Mouse (Mus musculus) thymus, postnatal 4 days (tissue): ENCODE data around the gene Prpf4.
A peak's percentile ranks its signal among the peaks of the same experiment; 100 is the strongest.

ENCODE experiments used
- DNase-seq: peaks from one replicate; pipeline ENCODE4 v3.0.0; 2021

Gene Prpf4

GRCm38 (mm10) chr4:62408601-62409282, at the start of gene Prpf4, which contains the start of gene Cdc26:
TSS of gene Prpf4 (plus strand) at chr4:62408797.
TSS of gene Cdc26 (minus strand) at chr4:62408642.
- peak; percentile 97 for DNase-seq

DNA sequence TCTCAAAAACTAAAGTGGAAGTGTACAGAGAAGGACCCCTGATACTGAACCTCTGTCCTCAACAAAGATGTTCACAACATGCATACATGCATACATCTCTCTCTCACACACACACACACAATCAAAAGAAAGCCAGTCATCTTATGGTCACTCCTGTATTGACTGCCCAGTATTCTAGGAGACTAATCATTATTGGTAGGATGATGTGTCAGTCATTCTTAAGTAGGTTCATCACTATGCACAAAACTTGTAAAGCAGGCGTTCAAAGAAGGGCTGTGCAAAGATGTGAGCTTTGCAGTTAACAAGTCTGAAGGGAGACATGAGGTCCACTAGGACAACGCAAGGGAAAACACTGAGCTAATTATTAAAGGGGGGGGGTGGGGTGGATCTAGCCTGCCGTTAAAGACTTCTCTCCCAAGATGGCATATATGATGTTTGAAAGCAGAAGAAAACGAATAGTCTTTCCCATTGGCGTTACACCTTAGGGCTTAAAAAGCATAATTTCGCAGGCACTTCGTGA, 49.3 kb upstream of the Prpf4 start:
- no peak for DNase-seq

GRCm38 (mm10) chr4:62360088-62360804, 48.4 kb upstream of the Prpf4 start, which contains the start of the genes Fkbp15 and Slc31a1:
TSS of gene Fkbp15 (minus strand) at chr4:62360548.
TSS of gene Slc31a1 (plus strand) at chr4:62360727.
- DNase-seq, result peak; percentile 95

GRCm38 (mm10) chr4:62360805-62361455, 47.7 kb upstream of the Prpf4 start:
- no peak for DNase-seq

- no peak for DNase-seq
These were observed 47.0 kb upstream of the Prpf4 start for GRCm38 (mm10) chr4:62361571-62361970.

DNA sequence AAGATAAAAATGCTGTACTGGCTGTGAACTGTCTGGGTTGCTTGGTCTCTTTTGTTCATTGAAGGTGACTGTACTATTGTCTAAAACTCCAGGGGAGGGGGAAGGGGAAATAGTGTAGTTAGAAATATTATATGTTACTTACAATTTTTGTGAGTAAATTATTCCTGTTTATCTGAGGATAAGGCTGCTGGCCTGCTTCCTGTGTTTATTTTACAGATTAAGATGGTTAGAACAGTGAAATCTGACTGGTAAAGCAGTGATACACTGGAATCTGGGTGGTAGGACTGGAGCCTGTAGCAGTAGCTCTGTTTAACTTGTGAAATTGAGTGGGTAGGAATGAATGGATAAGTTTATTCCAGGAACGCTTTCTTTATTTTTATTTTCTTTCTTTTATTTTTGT, 46.6 kb upstream of the Prpf4 start:
- DNase-seq, result no peak

- no peak for DNase-seq
These were observed 46.2 kb upstream of the Prpf4 start for GRCm38 (mm10) chr4:62362437-62362836.

DNA sequence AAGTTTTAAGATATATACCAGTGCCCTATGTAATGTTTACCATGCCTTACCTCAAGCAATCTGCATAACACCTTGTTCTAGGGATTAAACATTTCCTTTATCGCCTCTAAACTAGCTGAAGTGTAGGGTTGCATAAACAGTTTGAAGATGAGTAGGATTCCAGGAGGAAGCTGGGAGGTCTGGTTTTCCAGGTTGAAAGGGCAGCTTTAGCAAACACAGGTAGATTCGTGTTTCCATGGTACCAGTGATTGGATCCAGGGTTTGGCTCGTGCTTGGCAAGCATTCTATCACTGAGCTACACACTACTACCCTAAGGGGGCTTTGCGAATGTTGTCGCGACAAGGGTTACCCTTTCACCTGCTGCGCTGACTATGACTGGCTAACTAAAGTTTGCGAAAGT, 44.3 kb upstream of the Prpf4 start:
- no peak for DNase-seq

DNA sequence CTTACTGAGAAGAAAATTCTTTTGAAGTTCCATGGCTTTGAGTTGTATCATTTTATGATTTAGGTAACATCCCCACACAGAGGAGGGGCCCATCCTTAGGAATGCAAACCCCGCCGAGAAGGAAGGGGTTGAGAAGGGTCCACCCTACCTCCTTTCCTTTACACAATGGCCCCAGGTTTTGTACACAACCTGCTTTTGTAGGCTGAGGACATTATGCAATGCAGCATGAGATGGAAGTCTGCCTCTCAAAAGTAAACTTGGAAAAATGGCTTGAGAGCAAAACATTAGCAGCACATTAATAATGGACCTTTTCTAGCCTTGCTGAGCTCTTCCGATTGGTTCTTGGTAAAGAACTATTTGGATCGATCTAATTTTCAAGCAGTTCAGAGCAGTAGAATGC, 42.3 kb upstream of the Prpf4 start:
- DNase-seq, result no peak

DNA sequence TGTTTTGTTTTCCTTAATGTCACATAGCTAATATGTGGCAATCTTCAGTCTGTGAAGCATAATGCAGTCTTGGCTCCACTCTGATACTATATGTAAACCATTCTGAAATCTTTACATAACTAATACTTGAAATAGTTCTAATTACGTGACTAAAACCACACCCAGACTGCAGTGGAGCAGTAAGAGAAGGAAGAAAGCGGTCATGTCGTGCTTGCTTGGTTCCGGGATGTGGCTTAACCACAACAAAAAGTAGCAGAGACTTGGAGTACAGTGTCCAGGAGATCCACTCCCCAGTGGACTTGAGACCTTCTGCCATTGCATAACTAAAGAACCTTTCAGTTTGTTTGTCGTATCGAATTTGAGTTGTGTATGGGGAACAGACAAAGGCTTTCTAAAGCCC, 41.0 kb upstream of the Prpf4 start:
- DNase-seq, result no peak

DNA sequence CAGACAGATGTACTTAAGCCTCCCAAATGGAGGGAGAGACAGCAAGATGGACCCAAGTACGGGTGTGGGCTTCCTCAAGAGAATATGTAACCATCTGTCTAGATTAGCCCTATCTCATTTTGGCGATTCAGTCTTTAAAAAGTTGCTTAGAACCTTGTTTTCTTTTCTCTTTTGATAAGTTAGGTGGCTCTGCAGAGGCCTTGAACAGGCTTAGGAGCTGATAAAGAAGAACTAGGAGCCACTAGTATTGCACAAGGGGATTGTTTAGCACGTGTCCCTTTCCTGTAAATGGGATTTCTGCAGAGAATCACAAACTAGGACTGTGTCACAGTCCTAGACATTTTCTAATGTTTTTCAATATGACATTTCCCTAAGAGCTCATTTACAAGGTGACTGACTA, 39.5 kb upstream of the Prpf4 start:
- no peak for DNase-seq

DNA sequence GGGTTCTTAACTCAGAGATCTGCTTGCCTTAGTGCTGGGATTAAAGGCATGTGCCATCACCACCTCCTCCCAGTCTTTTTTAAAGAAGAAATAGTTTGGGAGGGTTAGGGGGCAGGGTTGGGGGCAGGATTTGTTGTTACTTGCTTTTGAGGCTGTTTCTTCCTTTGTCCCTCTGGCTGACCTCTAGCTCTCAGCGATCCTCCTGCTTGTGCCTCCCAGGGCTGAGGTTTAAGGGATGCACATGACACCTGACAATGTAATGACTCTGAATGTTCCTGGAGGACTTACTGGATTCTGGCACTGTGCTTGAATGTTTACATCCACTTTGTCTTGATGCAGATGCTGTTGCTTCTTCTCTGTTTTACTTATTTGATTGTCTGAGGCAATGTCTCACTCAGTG, 36.2 kb upstream of the Prpf4 start:
- DNase-seq, result no peak

DNA sequence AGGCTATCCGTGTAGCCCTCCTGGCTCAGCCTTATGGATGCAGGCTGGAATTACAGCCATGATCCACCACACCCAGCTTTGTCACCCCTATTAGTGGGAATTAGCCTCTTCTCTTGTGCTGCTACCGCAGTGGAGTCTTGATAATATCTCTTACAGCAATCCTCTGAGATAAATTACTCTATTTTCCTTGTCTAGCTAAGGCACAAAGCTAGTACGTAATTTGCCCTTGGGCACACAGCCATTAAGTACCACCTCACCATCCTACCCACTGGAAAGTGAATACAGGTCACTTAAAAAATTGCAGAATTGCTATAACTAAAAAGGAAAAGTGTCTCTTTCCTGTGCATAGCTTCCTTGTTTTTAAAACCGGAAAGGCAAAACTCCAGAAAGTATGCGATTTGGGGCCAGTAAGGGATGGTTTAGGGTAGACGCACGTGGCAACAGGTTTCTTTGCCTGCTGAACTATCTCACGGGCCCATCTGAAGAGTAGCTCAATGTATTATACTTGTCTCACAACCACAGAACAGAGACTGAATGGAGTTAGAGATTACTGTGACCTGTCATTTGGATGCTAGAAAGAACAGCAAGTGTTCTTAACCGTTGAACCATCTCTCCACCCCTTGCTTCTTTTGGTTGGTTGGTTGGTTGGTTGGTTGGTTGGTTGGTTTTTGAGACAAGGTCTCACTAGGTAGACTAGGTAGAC, 35.6 kb upstream of the Prpf4 start:
- DNase-seq, result no peak

- no peak for DNase-seq
These were observed 34.9 kb upstream of the Prpf4 start for GRCm38 (mm10) chr4:62373668-62374067.

DNA sequence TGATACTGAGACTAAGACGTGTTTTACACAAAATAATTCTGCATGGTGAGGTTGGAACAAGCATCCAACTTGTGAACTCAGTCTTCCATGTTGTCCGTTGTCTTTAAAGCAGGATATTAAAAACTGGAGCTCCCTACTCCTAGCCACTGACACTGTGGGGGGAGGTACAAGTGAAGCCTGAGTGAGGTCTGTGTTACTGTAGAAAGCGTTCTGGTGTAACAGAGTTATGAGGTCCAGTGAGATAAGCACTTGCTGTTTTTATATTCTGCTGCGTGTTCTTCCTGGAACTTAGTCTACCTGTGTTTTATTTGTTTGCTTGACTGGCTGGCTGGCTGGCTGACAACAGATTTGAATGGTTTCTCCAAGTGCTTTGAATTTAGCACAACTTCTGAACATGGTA, 34.3 kb upstream of the Prpf4 start:
- DNase-seq, result no peak

DNA sequence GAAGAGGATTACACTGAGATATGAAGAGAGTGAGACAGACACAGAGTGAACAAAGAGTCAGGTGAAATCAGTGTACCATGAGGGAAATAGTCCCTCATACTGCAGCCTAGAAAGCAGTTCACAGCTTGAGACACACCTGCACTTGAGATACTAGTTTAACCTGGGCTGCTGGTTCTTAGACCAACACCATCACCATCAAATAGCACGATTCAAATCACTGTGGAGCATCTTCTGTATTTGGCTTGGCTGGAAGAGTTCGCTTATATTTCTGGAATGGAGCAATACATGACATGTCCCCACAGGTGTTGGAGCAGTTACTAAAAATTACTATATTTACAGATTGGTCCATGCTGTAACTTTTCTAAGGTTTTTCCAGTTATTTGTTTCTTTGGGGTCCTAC, 32.5 kb upstream of the Prpf4 start:
- DNase-seq, result no peak

GRCm38 (mm10) chr4:62379724-62380381, 28.7 kb upstream of the Prpf4 start:
- no peak for DNase-seq

DNA sequence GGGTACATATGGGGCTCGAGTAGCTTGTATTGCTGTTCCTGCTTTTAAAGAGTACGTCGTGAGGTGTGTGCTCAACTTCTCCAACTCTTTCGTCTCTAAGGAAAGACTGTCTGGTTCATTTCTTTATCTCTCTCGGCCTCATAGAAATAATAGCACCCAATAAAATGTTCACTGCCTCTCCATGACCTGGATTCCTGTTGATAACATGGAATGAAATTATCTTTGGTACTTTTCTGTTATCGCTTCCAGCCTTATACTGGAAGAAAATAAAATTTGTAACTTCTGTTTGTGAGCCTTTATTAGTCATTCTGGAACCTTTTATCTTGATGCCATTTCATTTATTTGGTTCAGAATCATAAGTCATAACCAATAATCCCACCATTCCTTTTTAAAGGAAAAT, 25.4 kb upstream of the Prpf4 start:
- DNase-seq, result no peak

GRCm38 (mm10) chr4:62383752-62384151, 24.8 kb upstream of the Prpf4 start:
- DNase-seq, result no peak

DNA sequence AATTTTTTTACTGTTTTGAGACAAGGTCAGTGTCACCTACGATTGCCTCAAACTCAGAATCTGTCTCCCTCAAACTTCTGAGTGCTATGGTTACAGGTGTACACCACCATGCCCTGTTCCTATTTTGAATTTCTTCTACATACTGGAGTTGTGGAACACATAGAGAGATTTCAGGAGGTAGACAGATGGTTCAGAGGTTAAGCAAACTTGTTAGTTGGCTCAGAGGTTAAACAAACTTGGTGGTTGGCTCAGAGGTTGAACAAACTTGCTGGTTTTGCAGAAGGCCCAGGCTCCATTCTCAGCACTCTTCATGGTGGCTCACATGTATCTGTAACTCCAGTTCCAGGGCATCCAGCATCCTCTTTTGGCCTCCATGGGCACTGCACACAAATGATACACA, 24.4 kb upstream of the Prpf4 start:
- DNase-seq, result no peak

DNA sequence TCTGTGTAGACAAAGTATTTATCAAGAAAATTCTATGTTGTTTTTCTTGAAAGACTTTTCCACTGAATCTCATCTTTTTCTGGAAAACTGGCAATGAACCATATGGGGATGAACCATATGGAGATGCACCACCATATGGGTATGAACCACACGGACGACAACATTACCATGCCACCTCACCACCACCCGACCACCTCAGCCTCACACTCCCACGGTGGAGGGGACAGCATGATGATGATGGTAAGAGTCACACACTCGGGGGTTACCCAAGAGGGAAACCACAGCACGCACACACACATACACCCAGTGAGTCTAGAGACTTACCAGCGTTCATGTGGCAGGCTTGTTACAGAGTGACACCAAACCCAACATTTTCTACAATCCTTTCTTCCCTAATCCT, 23.2 kb upstream of the Prpf4 start:
- no peak for DNase-seq
